Mouse (Mus musculus): ENCODE measurements around the gene Wars. TPM values are rescaled to one million over a fixed set of nuclear protein-coding genes. Genes with fewer than 3 reads are reported as not detected.
A peak's percentile ranks its signal among the peaks of the same experiment; 100 is the strongest.

Wars gene
- polyA plus RNA-seq, 1 experiment from 2014 or later, result 94.2 TPM

DNA sequence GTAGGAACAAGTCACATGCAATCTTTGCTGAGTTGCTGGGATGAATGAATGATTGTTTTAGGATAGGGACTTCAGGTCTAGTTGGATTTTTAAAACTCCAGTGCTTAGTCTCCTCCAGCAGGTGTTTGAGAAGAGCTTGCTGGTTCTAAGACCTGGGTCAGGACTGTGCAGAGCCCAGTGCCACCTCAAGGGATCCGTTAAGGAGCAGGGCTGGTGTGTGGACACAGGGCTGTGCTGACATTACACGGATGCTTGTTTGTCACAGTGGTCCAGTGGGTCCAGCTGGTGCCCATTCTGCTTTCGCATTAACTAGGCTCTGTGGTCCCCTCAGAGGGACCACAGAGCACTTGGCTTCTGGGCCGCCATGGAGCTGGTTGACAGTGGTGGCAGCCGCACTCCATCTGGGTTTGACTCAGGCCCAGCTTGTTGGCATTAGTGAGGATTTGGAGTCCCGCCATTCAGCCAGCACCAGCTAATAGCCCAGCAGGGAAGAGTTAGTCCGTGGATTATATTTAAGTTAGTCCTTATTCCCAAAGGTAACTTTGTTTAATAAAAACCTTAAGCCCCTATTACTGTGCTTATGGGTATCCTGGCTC, 22.6 kb upstream of the Wars start:
- H3K4me3 ChIP-seq (ENCODE audit: low read depth, low read length), result no peak overlapping the region
- H3K9me3 ChIP-seq (ENCODE audit: control insufficient read depth, low read depth, low read length), result no peaks in the 10 kb centered on the region
- no peak overlapping the region for H3K4me2 ChIP-seq (replicated peaks; ENCODE audit: low read depth, low read length)
- no peaks in the 10 kb centered on the region for H3K36me3 ChIP-seq (ENCODE audit: control insufficient read depth, insufficient read depth, low read length)
- no peaks in the 10 kb centered on the region for H3K27me3 ChIP-seq (ENCODE audit: control insufficient read depth, insufficient read depth, low read length)
- ATAC-seq (ENCODE audit: insufficient number of reproducible peaks, insufficient read depth, low FRiP score, low read depth), result no peak
- H3K27ac ChIP-seq (ENCODE audit: low read length), result no peak overlapping the region
- H3K4me1 ChIP-seq (ENCODE audit: control insufficient read depth, insufficient read depth, low read length), result peaks cover 22% of the 10 kb centered on the region; the same call in 1 of the 2 replicates
- 75% methylated on average over 7 of the region's 7 CpGs for WGBS
- H3K9ac ChIP-seq (replicated peaks; ENCODE audit: low read depth, low read length), result no peak overlapping the region

GRCm38 (mm10) chr12:108915893-108916292, 21.9 kb upstream of the Wars start:
- Histone ChIP-seq H3K27ac (ENCODE audit: low read length) (no peak overlapping the region), H3K4me3 (ENCODE audit: low read depth, low read length) (no peak overlapping the region), H3K9me3 (ENCODE audit: control insufficient read depth, low read depth, low read length) (no peaks in the 10 kb centered on the region), H3K9ac (replicated peaks; ENCODE audit: low read depth, low read length) (no peak overlapping the region), H3K27me3 (ENCODE audit: control insufficient read depth, insufficient read depth, low read length) (no peaks in the 10 kb centered on the region), H3K4me1 (ENCODE audit: control insufficient read depth, insufficient read depth, low read length) (peaks cover 22% of the 10 kb centered on the region; the same call in 1 of the 2 replicates), H3K36me3 (ENCODE audit: control insufficient read depth, insufficient read depth, low read length) (no peaks in the 10 kb centered on the region), H3K4me2 (replicated peaks; ENCODE audit: low read depth, low read length) (no peak overlapping the region)
- 21% methylated on average over 6 of the region's 6 CpGs for WGBS
- peak; percentile 12; the same call in 1 of the 2 replicates for ATAC-seq (ENCODE audit: insufficient number of reproducible peaks, insufficient read depth, low FRiP score, low read depth)

GRCm38 (mm10) chr12:108914709-108915340, 20.9 kb upstream of the Wars start:
- H3K9me3 ChIP-seq (ENCODE audit: control insufficient read depth, low read depth, low read length), result no peaks in the 10 kb centered on the region
- H3K27me3 ChIP-seq (ENCODE audit: control insufficient read depth, insufficient read depth, low read length), result no peaks in the 10 kb centered on the region
- H3K4me2 ChIP-seq (replicated peaks; ENCODE audit: low read depth, low read length), result no peak overlapping the region
- H3K9ac ChIP-seq (replicated peaks; ENCODE audit: low read depth, low read length), result no peak overlapping the region
- H3K4me1 ChIP-seq (ENCODE audit: control insufficient read depth, insufficient read depth, low read length), result peaks cover 28% of the 10 kb centered on the region; the same call in 1 of the 2 replicates
- no peak for ATAC-seq (ENCODE audit: insufficient number of reproducible peaks, insufficient read depth, low FRiP score, low read depth)
- WGBS, result 47% methylated on average over 12 of the region's 12 CpGs
- no peak overlapping the region for H3K4me3 ChIP-seq (ENCODE audit: low read depth, low read length)
- H3K36me3 ChIP-seq (ENCODE audit: control insufficient read depth, insufficient read depth, low read length), result no peaks in the 10 kb centered on the region
- peak overlapping the region; percentile 27; the same call in 1 of the 2 replicates for H3K27ac ChIP-seq (ENCODE audit: low read length)

DNA sequence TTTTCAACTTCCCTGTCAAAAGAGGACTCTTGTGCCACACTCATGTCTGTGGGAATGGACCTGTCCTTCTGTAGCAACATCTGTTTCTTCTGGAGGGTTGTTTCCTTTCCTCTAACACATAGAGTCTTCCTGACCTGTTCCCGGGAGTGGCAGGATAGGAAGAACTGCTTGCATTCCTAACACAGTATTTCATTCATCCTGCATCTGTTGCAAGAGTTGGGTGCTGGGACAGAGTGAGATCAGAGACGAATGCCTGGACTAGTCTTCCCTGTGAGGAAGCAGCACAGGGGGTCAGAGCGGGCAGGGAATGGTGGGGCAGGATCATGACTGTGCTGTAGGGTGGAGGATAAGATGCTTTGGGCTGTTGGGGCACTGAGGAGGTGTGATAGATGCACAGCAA, 20.2 kb upstream of the Wars start:
- peaks cover 29% of the 10 kb centered on the region; the same call in 1 of the 2 replicates for H3K4me1 ChIP-seq (ENCODE audit: control insufficient read depth, insufficient read depth, low read length)
- no peak overlapping the region for H3K4me2 ChIP-seq (replicated peaks; ENCODE audit: low read depth, low read length)
- no peak overlapping the region for H3K9ac ChIP-seq (replicated peaks; ENCODE audit: low read depth, low read length)
- no peaks in the 10 kb centered on the region for H3K9me3 ChIP-seq (ENCODE audit: control insufficient read depth, low read depth, low read length)
- H3K4me3 ChIP-seq (ENCODE audit: low read depth, low read length), result no peak overlapping the region
- no peaks in the 10 kb centered on the region for H3K36me3 ChIP-seq (ENCODE audit: control insufficient read depth, insufficient read depth, low read length)
- H3K27me3 ChIP-seq (ENCODE audit: control insufficient read depth, insufficient read depth, low read length), result no peaks in the 10 kb centered on the region
- WGBS, result 58% methylated on average over 3 of the region's 3 CpGs
- H3K27ac ChIP-seq (ENCODE audit: low read length), result no peak overlapping the region
- ATAC-seq (ENCODE audit: insufficient number of reproducible peaks, insufficient read depth, low FRiP score, low read depth), result no peak

DNA sequence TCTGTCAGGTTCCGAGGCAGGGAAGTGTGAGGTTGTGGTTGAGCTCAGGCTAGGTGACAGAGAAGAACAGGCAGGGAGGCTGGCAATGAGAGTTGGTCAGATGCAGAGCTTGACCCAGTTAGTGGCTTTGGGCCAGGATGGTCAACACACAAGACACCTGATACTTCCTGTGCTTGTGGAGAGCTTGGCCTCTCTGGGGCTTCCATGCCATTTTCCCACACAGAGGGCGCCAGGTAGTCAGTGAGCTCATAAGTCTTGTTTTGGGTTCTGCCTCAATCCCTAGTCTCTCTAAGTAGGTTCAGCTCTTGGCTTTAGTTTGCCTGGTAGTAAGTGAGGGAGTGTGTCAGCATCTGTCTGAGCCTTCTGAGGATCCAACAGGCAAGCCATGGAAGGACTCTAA, 18.5 kb upstream of the Wars start:
- H3K9me3 ChIP-seq (ENCODE audit: control insufficient read depth, low read depth, low read length), result no peaks in the 10 kb centered on the region
- H3K4me2 ChIP-seq (replicated peaks; ENCODE audit: low read depth, low read length), result no peak overlapping the region
- no peak for ATAC-seq (ENCODE audit: insufficient number of reproducible peaks, insufficient read depth, low FRiP score, low read depth)
- H3K36me3 ChIP-seq (ENCODE audit: control insufficient read depth, insufficient read depth, low read length), result no peaks in the 10 kb centered on the region
- WGBS, result 86% methylated on average over 2 of the region's 2 CpGs
- peaks cover 40% of the 10 kb centered on the region for H3K4me1 ChIP-seq (ENCODE audit: control insufficient read depth, insufficient read depth, low read length)
- H3K27me3 ChIP-seq (ENCODE audit: control insufficient read depth, insufficient read depth, low read length), result no peaks in the 10 kb centered on the region
- no peak overlapping the region for H3K9ac ChIP-seq (replicated peaks; ENCODE audit: low read depth, low read length)
- no peak overlapping the region for H3K4me3 ChIP-seq (ENCODE audit: low read depth, low read length)
- no peak overlapping the region for H3K27ac ChIP-seq (ENCODE audit: low read length)

- Histone ChIP-seq H3K4me1 (ENCODE audit: control insufficient read depth, insufficient read depth, low read length) (peaks cover 39% of the 10 kb centered on the region), H3K27ac (ENCODE audit: low read length) (peak overlapping the region; percentile 66)
Observed at GRCm38 (mm10) chr12:108909846-108910433, 16.0 kb upstream of the Wars start.

DNA sequence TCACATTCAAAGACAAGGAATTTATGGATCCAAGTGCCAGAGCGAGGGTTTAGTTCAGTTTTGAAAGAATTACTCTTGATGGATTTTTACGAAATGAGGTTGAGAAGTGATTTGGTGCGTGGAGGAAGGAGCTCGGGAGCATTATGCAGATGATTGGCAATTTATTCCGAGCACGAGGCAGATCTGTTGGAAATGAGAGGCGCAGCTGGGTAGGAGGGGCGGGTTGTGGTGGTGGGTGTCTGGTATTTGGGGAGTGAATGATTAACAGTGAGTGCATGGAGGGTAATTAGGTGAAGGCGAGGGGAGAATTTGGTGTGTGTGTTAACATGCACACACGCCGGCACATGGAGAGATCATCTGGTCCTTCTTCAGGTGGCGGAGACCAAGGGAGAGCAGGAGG, 12.4 kb upstream of the Wars start:
- WGBS, result 64% methylated on average over 12 of the region's 12 CpGs

More at GRCm38 (mm10) chr12:108909846-108910433, 16.0 kb upstream of the Wars start:
- ATAC-seq (ENCODE audit: insufficient number of reproducible peaks, insufficient read depth, low FRiP score, low read depth), result no peak
- Histone ChIP-seq H3K4me2 (replicated peaks; ENCODE audit: low read depth, low read length) (no peak overlapping the region), H3K36me3 (ENCODE audit: control insufficient read depth, insufficient read depth, low read length) (no peaks in the 10 kb centered on the region), H3K4me3 (ENCODE audit: low read depth, low read length) (no peak overlapping the region), H3K9me3 (ENCODE audit: control insufficient read depth, low read depth, low read length) (no peaks in the 10 kb centered on the region), H3K27me3 (ENCODE audit: control insufficient read depth, insufficient read depth, low read length) (no peaks in the 10 kb centered on the region), H3K9ac (replicated peaks; ENCODE audit: low read depth, low read length) (no peak overlapping the region)
- WGBS, result 42% methylated on average over 8 of the region's 8 CpGs

DNA sequence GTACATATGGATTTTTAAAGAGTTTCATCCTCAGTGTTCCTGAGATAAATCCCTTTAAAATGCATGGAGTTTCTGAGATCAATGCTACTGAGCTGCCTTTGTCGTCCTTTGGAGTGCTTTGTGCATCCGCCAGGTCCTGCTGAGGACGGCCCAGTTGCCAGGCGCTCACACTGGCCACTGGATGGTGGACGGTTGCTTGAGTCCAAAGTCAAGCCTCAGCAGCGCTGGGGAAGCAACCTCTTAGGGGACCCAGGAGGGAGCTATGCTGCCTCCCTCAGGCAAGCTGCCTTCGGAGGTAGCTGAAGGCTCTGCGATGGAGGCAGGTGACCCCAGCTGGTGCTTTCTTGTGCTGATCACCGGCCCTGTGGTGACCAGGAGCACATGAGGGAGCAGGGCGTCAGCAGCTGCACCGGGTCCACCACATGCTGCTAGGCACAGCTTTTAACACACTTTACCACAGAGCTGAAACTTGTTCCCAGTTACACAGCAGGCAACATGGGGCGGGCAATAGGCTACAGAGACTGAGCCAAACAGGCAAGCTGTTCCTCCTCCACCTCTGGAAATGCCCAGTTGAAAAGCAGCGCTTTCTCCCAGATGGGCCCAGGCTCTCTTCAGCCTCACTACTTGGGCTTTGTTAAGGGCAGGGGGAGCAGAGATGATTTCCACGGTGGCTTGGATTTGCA, 11.8 kb upstream of the Wars start:
- no peak for ATAC-seq (ENCODE audit: insufficient number of reproducible peaks, insufficient read depth, low FRiP score, low read depth)
- H3K27ac ChIP-seq (ENCODE audit: low read length), result no peak overlapping the region
- no peaks in the 10 kb centered on the region for H3K9me3 ChIP-seq (ENCODE audit: control insufficient read depth, low read depth, low read length)
- no peaks in the 10 kb centered on the region for H3K27me3 ChIP-seq (ENCODE audit: control insufficient read depth, insufficient read depth, low read length)
- peaks cover 44% of the 10 kb centered on the region for H3K4me1 ChIP-seq (ENCODE audit: control insufficient read depth, insufficient read depth, low read length)
- no peaks in the 10 kb centered on the region for H3K36me3 ChIP-seq (ENCODE audit: control insufficient read depth, insufficient read depth, low read length)
- WGBS, result 64% methylated on average over 14 of the region's 14 CpGs
- no peak overlapping the region for H3K4me2 ChIP-seq (replicated peaks; ENCODE audit: low read depth, low read length)
- no peak overlapping the region for H3K4me3 ChIP-seq (ENCODE audit: low read depth, low read length)
- no peak overlapping the region for H3K9ac ChIP-seq (replicated peaks; ENCODE audit: low read depth, low read length)

More for the DNA sequence above, 12.4 kb upstream of the Wars start:
- no peak overlapping the region for H3K4me3 ChIP-seq (ENCODE audit: low read depth, low read length)
- H3K36me3 ChIP-seq (ENCODE audit: control insufficient read depth, insufficient read depth, low read length), result no peaks in the 10 kb centered on the region
- no peak overlapping the region for H3K4me2 ChIP-seq (replicated peaks; ENCODE audit: low read depth, low read length)
- H3K27me3 ChIP-seq (ENCODE audit: control insufficient read depth, insufficient read depth, low read length), result no peaks in the 10 kb centered on the region
- no peaks in the 10 kb centered on the region for H3K9me3 ChIP-seq (ENCODE audit: control insufficient read depth, low read depth, low read length)
- no peak for ATAC-seq (ENCODE audit: insufficient number of reproducible peaks, insufficient read depth, low FRiP score, low read depth)
- peaks cover 38% of the 10 kb centered on the region for H3K4me1 ChIP-seq (ENCODE audit: control insufficient read depth, insufficient read depth, low read length)
- H3K9ac ChIP-seq (replicated peaks; ENCODE audit: low read depth, low read length), result no peak overlapping the region
- H3K27ac ChIP-seq (ENCODE audit: low read length), result peak overlapping the region; percentile 58; the same call in 1 of the 2 replicates

Data from stomach, embryonic 14.5 days (tissue).